Mouse (Mus musculus): ENCODE results near the gene Gm49352. TPM values are rescaled to one million over a fixed set of nuclear protein-coding genes. Genes with fewer than 3 reads are reported as not detected.
"Not testable (repeated sequence)": the region's sequence is repeated elsewhere in the genome, so short reads cannot be mapped to it uniquely, and the experiment has no call there.

The Gm49352 gene
- not detected in 2 replicates for polyA plus RNA-seq (2015; fragmentation: Nextera tagmentation; extraction: Ambion mirVana)

DNA sequence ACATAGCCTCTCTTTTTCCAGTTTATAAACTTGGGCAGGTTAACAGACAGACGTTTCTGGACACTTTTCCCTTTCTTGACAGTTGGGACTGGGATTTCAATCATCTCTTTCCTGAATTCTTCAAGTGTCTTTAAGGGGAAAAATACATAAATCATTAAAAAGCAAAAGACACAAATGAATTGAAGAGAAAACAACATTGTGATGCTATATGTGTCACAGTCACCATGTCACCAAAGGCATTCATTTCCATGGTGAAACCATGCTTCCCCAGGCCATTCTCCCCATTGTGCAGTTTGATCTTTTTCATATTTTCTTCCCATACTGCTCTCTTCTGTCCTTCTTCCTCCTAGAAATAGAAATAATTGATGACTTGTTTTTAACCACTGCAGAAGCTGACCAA is at the start of gene Gm49352:
Gm49352 (minus strand) TSS at position 101 of the 400 bp plus-strand sequence.
- WGBS = 26% methylated on average over 1 of the region's 1 CpGs
- not testable (repeated sequence) for ATAC-seq (ENCODE audit: insufficient read depth, low FRiP score, low read depth); H3K9me3 ChIP-seq; H3K4me3 ChIP-seq (replicated peaks); H3K36me3 ChIP-seq; H3K9ac ChIP-seq; H3K27ac ChIP-seq; H3K27me3 ChIP-seq (replicated peaks); H3K4me1 ChIP-seq; H3K4me2 ChIP-seq

DNA sequence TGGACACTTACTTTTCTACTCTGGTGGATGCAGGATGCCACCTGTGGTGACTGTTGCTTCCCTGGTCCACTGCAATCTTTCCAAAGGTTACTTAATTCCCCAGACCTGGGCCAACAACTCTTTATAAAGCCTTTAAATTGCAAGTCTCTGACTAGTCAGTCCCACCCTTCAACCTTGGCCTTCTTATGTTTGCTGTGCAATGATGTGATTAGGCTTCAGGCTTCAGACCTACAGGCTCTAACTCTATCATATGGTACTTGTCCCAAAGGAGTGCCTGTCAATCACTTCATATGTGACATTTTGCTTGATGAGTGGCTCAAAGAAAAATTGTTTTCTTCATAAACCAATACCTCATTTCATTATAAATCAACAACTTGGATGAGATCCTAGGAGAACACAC is 2.1 kb upstream of the Gm49352 start, which contains the start of gene Cts3:
Cts3 (minus strand) TSS at position 101 of the 400 bp plus-strand sequence.
- H3K9me3 ChIP-seq = no peaks in the 10 kb centered on the region

DNA sequence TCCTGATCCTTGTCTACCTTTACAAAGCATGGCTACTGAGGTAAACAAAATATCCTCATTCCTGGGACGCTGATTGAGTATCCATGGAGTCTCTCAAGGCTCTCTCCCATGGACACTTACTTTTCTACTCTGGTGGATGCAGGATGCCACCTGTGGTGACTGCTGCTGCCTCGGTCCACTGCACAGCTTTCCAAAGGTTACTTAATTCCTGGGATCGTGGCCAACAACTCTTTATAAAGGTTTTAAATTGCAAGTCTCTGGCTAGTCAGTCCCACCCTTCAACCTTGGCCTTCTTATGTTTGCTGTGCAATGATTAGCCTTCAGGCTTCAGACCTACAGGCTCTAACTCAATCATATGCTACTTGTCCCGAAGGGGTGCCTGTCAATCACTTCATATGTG is 26.3 kb downstream of the Gm49352 start, which contains the start of gene Ctsm:
Ctsm (minus strand) TSS at position 209 of the 400 bp plus-strand sequence.
- no peak within 1 kb of the TSS for H3K4me2 ChIP-seq
- no peak within 1 kb of the TSS for H3K4me3 ChIP-seq (replicated peaks)
- H3K36me3 ChIP-seq = no peaks in the 10 kb centered on the region
- H3K9me3 ChIP-seq = no peaks in the 10 kb centered on the region
- no peak within 1 kb of the TSS for H3K9ac ChIP-seq
- H3K4me1 ChIP-seq = no peaks in the 10 kb centered on the region
- WGBS = 65% methylated on average over 4 of the region's 4 CpGs
- ATAC-seq (ENCODE audit: insufficient read depth, low FRiP score, low read depth) = no peak
- H3K27me3 ChIP-seq (replicated peaks) = no peaks in the 10 kb centered on the region
- H3K27ac ChIP-seq = no peak within 1 kb of the TSS

More for the DNA sequence above, 2.1 kb upstream of the Gm49352 start, which contains the start of gene Cts3:
- Histone ChIP-seq H3K9ac (no peak within 1 kb of the TSS), H3K27me3 (replicated peaks) (no peaks in the 10 kb centered on the region), H3K4me3 (replicated peaks) (no peak within 1 kb of the TSS), H3K36me3 (no peaks in the 10 kb centered on the region), H3K27ac (no peak within 1 kb of the TSS), H3K4me1 (no peaks in the 10 kb centered on the region), H3K4me2 (no peak within 1 kb of the TSS)
- no peak for ATAC-seq (ENCODE audit: insufficient read depth, low FRiP score, low read depth)

Other genes starting within 250 kb of the Gm49352 start
- not detected in 2 replicates for gene Cts7, start 210.0 kb downstream of the Gm49352 start, polyA plus RNA-seq (2015; fragmentation: Nextera tagmentation; extraction: Ambion mirVana)
- gene Ctsm, start 26.3 kb downstream of the Gm49352 start, polyA plus RNA-seq (2015; fragmentation: Nextera tagmentation; extraction: Ambion mirVana) = not detected in 2 replicates
- gene Cts3, start 2.0 kb upstream of the Gm49352 start, polyA plus RNA-seq (2015; fragmentation: Nextera tagmentation; extraction: Ambion mirVana) = not detected in 2 replicates

Measured in stomach, embryonic 15.5 days (tissue).